Mouse (Mus musculus): ENCODE results near the gene Grk3.

- TF ChIP-seq CTCF (IDR thresholded peaks at IDR 0.05; ENCODE audit: borderline replicate concordance, insufficient read depth, low read length) (no peak), POLR2A (IDR thresholded peaks at IDR 0.05; ENCODE audit: low read depth, low read length) (no peak)
These were observed 3.7 kb downstream of the Grk3 start for GRCm38 (mm10) chr5:113011926-113012325.
